Mouse (Mus musculus): ENCODE measurements at regions not wholly inside any gene's neighbourhood (a gene's known extent, or its start where the extent isn't known, plus 50 kb on each side); places are given as distances from the start of the nearest gene placed in this dataset.

DNA sequence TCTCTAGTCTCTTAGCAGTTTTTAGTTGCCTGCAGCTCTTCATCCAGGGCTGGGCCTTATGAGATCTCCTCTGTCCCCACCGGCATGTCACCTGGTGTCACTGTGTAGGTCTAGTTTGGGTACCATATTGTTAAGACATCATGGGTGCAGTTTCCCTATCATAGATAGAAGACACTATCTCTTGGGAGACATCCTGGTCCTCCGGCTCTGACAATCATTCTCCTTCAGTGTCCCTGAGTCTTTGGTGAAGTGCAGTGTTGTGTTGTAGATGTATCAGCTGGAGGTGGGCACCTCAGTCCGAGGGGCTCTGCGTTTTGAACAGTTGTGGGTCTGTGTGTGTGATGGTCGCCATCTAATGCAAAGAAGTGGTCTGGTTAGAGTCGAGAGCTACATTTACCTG lies 58.0 kb upstream of the Synm start:
- DNase-seq (ENCODE audit: low read depth, low spot score): no peak

DNA sequence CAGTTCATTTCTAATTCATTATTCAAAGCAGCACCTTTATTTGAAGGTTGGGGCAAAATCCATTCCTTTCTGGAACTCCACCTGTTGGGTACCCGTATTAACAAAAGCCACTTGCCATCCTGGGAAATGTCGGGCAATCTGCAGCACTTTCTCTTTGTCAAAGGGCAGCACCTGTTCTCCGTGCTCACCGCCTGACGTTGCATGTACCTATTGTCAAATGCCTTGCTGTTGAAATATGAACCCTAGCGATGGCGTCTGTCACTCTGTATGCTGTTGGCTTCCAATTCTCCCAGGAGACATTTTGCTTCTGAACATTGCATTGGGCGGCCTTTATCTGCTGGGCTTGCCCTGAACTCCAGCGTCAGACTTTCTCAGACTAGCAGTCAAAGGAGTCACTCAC lies 55.3 kb upstream of the Synm start:
- no peak for DNase-seq (ENCODE audit: low read depth, low spot score)
